Mouse (Mus musculus): Measurements from ENCODE around the gene Gys2.

Gene Gys2

DNA sequence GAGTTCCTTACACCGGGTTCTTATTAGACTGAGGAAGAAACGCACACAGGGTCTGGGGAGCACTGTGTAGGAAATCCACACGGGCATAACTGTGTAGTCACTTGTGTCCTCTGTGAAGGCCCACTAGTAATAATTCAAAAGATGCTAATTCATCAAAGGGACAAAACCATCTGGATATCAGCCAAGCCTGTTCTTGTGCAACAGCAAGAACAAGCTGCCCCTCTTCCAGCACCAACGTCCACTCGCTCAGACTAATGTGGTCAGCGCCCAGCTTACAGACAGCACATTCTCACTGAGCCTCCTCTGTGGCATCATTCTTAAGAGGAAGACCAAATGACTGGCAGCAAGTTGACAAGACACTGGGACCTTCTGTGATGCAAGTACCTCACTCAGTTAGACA is 92.9 kb downstream of the Gys2 start:
- in situ Hi-C loops (cut with MboI; ENCODE audit: low sequenced_read_pairs): no loop called here

DNA sequence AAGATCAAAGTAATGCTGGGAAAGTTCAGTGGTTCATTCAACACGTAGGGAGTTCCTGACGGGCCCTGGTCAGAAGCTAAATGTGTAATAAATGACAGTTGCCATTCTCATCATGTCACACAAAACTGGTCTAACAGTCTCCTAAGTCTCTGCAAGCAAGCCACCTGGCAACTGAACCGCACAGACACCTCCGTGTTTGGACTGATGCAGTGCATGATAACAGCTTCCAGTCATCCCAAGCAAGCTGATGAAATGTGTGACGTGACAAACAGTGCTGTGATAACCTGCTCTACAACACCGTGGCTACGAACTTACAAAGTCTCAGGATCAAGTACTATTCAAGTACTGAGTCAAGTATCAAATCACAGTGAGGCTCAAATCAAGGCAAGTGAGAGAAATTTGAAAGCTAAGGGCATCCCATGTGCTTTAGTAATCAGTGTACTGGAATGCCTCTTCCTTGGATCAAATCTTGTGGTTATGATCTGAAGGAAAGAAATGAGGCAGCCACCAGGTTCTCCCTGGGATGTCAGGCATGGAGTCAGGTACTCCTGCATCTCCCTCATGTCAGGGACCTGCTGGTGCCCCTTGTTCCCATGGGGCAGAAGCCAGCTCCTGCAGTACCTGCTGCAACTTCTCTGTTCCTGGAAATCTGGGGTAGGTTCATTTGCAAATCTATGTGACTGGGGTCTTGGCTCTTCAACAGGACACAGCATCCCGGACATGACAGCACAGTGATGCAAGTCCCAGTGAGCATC is 94.2 kb downstream of the Gys2 start:
- in situ Hi-C loops (cut with MboI; ENCODE audit: low sequenced_read_pairs): no loop called here

GRCm38 (mm10) chr6:142377081-142377480 is 95.8 kb downstream of the Gys2 start:
- in situ Hi-C loops (cut with MboI; ENCODE audit: low sequenced_read_pairs): no loop called here
